Mouse (Mus musculus) lung, embryonic 15.5 days (tissue): ENCODE measurements around the gene Calcrl. TPM values are rescaled to one million over a fixed set of nuclear protein-coding genes. Genes with fewer than 3 reads are reported as not detected.

Source experiments
- ATAC-seq: fragments of 200-750 bp; cut with Nextera tagmentation; 2 replicates; pipeline ENCODE4 v1.8.0; 2017; ENCODE audit warnings: moderate number of reproducible peaks, borderline replicate concordance; ENCODE audit not compliant: low FRiP score, low TSS enrichment; ENCODE audit errors: extremely low read depth
- H3K27ac ChIP-seq: fragments of 300-500 bp; sonication (generic); 2 replicates; pipeline ENCODE4 v1.5.1; 2015; ENCODE audit warnings: moderate library complexity, mild to moderate bottlenecking, inconsistent platforms
- H3K27me3 ChIP-seq: fragments of 300-500 bp; sonication (generic); 2 replicates; pipeline ENCODE4 v1.6.1; 2015; ENCODE audit warnings: inconsistent platforms
- H3K36me3 ChIP-seq: fragments of 300-500 bp; sonication (generic); 2 replicates; pipeline ENCODE4 v1.6.1; 2015; ENCODE audit warnings: inconsistent platforms
- H3K4me1 ChIP-seq: fragments of 300-500 bp; sonication (generic); 2 replicates; pipeline ENCODE4 v1.6.1; 2015; ENCODE audit warnings: inconsistent platforms
- H3K4me2 ChIP-seq: fragments of 300-500 bp; sonication (generic); 2 replicates; pipeline ENCODE4 v1.6.1; 2015; ENCODE audit warnings: inconsistent platforms, mild to moderate bottlenecking, moderate library complexity
- H3K4me3 ChIP-seq: fragments of 300-500 bp; sonication (generic); 2 replicates; pipeline ENCODE4 v1.5.1; 2015; ENCODE audit warnings: mild to moderate bottlenecking, inconsistent platforms
- H3K9ac ChIP-seq: fragments of 300-500 bp; sonication (generic); 2 replicates; pipeline ENCODE4 v1.6.1; 2015; ENCODE audit warnings: inconsistent platforms
- H3K9me3 ChIP-seq: fragments of 300-500 bp; sonication (generic); 2 replicates; pipeline ENCODE4 v1.6.1; 2016; ENCODE audit warnings: inconsistent platforms
- WGBS: fragments of 180-500 bp; shearing (Covaris S2); methylation state at CpG from one replicate; pipeline ENCODE4 v1.1.7; 2015; 5-methylcytosine and 5-hydroxymethylcytosine counted together
- polyA plus RNA-seq: library from polyadenylated mRNA; unstranded; fragments of >200 nt; fragmentation: Nextera tagmentation; extraction: Ambion mirVana; gene quantifications from 2 replicates; pipeline ENCODE4 v1.2.1, GENCODE M21; 2015

Calcrl gene
- polyA plus RNA-seq, 1 experiment from 2014 or later, result 77.1 TPM

- WGBS, result 43% methylated on average over 1 of the region's 1 CpGs
- H3K27ac ChIP-seq, result 0 out of 2 replicates have a peak overlapping the region, but pooled peaks have one; percentile 44
- H3K36me3 ChIP-seq, result no peaks in the 10 kb centered on the region
- H3K4me3 ChIP-seq, result no peak overlapping the region
- peak; percentile 72; the same call in 1 of the 2 replicates for ATAC-seq
- no peak overlapping the region for H3K4me2 ChIP-seq
- H3K9me3 ChIP-seq, result no peaks in the 10 kb centered on the region
- no peaks in the 10 kb centered on the region for H3K27me3 ChIP-seq
- H3K9ac ChIP-seq, result no peak overlapping the region
- no peaks in the 10 kb centered on the region for H3K4me1 ChIP-seq
Observed at GRCm38 (mm10) chr2:84445499-84445898, 20.3 kb upstream of the Calcrl start.

GRCm38 (mm10) chr2:84441940-84442339, 16.7 kb upstream of the Calcrl start:
- Histone ChIP-seq H3K4me1 (no peaks in the 10 kb centered on the region), H3K9me3 (no peaks in the 10 kb centered on the region), H3K27me3 (no peaks in the 10 kb centered on the region), H3K36me3 (no peaks in the 10 kb centered on the region), H3K4me2 (no peak overlapping the region), H3K27ac (no peak overlapping the region), H3K9ac (no peak overlapping the region), H3K4me3 (no peak overlapping the region)
- WGBS, result 54% methylated on average over 5 of the region's 5 CpGs
- ATAC-seq, result no peak

GRCm38 (mm10) chr2:84429724-84430123, 4.5 kb upstream of the Calcrl start:
- Histone ChIP-seq H3K4me2 (no peak overlapping the region), H3K36me3 (no peaks in the 10 kb centered on the region), H3K27ac (no peak overlapping the region), H3K4me3 (no peak overlapping the region), H3K4me1 (no peaks in the 10 kb centered on the region), H3K27me3 (no peaks in the 10 kb centered on the region), H3K9ac (no peak overlapping the region), H3K9me3 (no peaks in the 10 kb centered on the region)
- 28% methylated on average over 11 of the region's 11 CpGs for WGBS
- ATAC-seq, result no peak

GRCm38 (mm10) chr2:84428836-84429235, 3.6 kb upstream of the Calcrl start:
- Histone ChIP-seq H3K9ac (no peak overlapping the region), H3K27me3 (no peaks in the 10 kb centered on the region), H3K9me3 (no peaks in the 10 kb centered on the region), H3K4me3 (no peak overlapping the region), H3K4me2 (no peak overlapping the region), H3K27ac (no peak overlapping the region), H3K36me3 (no peaks in the 10 kb centered on the region), H3K4me1 (peaks cover 4% of the 10 kb centered on the region; the same call in 1 of the 2 replicates)
- 34% methylated on average over 3 of the region's 3 CpGs for WGBS
- no peak for ATAC-seq

- 69% methylated on average over 4 of the region's 4 CpGs for WGBS
- H3K27me3 ChIP-seq, result no peaks in the 10 kb centered on the region
- no peak overlapping the region for H3K9ac ChIP-seq
- no peak overlapping the region for H3K4me2 ChIP-seq
- no peak overlapping the region for H3K4me3 ChIP-seq
- no peaks in the 10 kb centered on the region for H3K9me3 ChIP-seq
- no peak for ATAC-seq
- H3K4me1 ChIP-seq, result peaks cover 4% of the 10 kb centered on the region; the same call in 1 of the 2 replicates
- no peak overlapping the region for H3K27ac ChIP-seq
- no peaks in the 10 kb centered on the region for H3K36me3 ChIP-seq
Observed at GRCm38 (mm10) chr2:84426531-84426930, 1.3 kb upstream of the Calcrl start.

GRCm38 (mm10) chr2:84416501-84416900, 8.7 kb downstream of the Calcrl start:
- Histone ChIP-seq H3K4me2 (no peak overlapping the region), H3K9ac (no peak overlapping the region), H3K4me1 (no peaks in the 10 kb centered on the region), H3K27me3 (no peaks in the 10 kb centered on the region), H3K36me3 (no peaks in the 10 kb centered on the region), H3K4me3 (no peak overlapping the region), H3K9me3 (no peaks in the 10 kb centered on the region), H3K27ac (no peak overlapping the region)
- ATAC-seq, result no peak
- 85% methylated on average over 4 of the region's 4 CpGs for WGBS

- H3K36me3 ChIP-seq, result no peaks in the 10 kb centered on the region
- H3K27me3 ChIP-seq, result no peaks in the 10 kb centered on the region
- H3K4me3 ChIP-seq, result no peak overlapping the region
- no peaks in the 10 kb centered on the region for H3K9me3 ChIP-seq
- H3K9ac ChIP-seq, result no peak overlapping the region
- H3K4me2 ChIP-seq, result no peak overlapping the region
- H3K4me1 ChIP-seq, result no peaks in the 10 kb centered on the region
- ATAC-seq, result no peak
- no peak overlapping the region for H3K27ac ChIP-seq
Observed at GRCm38 (mm10) chr2:84409796-84410592, 15.2 kb downstream of the Calcrl start.

- ATAC-seq, result no peak
- Histone ChIP-seq H3K4me3 (no peak overlapping the region), H3K9me3 (no peaks in the 10 kb centered on the region), H3K27ac (no peak overlapping the region), H3K36me3 (no peaks in the 10 kb centered on the region), H3K27me3 (no peaks in the 10 kb centered on the region), H3K4me1 (no peaks in the 10 kb centered on the region), H3K4me2 (no peak overlapping the region), H3K9ac (no peak overlapping the region)
- WGBS, result 84% methylated on average over 3 of the region's 3 CpGs
Observed at GRCm38 (mm10) chr2:84404834-84405233, 20.4 kb downstream of the Calcrl start.

GRCm38 (mm10) chr2:84402713-84403112, 22.5 kb downstream of the Calcrl start:
- no peak for ATAC-seq
- Histone ChIP-seq H3K27me3 (no peaks in the 10 kb centered on the region), H3K27ac (no peak overlapping the region), H3K36me3 (no peaks in the 10 kb centered on the region), H3K4me3 (no peak overlapping the region), H3K4me2 (no peak overlapping the region), H3K9me3 (no peaks in the 10 kb centered on the region), H3K9ac (no peak overlapping the region), H3K4me1 (no peaks in the 10 kb centered on the region)
- 67% methylated on average over 3 of the region's 3 CpGs for WGBS

GRCm38 (mm10) chr2:84396557-84396956, 28.7 kb downstream of the Calcrl start:
- no peak overlapping the region for H3K9ac ChIP-seq
- no peaks in the 10 kb centered on the region for H3K36me3 ChIP-seq
- ATAC-seq, result no peak
- WGBS, result 83% methylated on average over 4 of the region's 4 CpGs
- H3K4me3 ChIP-seq, result no peak overlapping the region
- H3K4me1 ChIP-seq, result no peaks in the 10 kb centered on the region
- H3K27me3 ChIP-seq, result no peaks in the 10 kb centered on the region
- no peak overlapping the region for H3K4me2 ChIP-seq
- no peaks in the 10 kb centered on the region for H3K9me3 ChIP-seq
- H3K27ac ChIP-seq, result no peak overlapping the region

- Histone ChIP-seq H3K27me3 (no peaks in the 10 kb centered on the region), H3K36me3 (no peaks in the 10 kb centered on the region), H3K4me2 (no peak overlapping the region), H3K4me3 (no peak overlapping the region), H3K9me3 (no peaks in the 10 kb centered on the region), H3K27ac (no peak overlapping the region), H3K9ac (no peak overlapping the region), H3K4me1 (no peaks in the 10 kb centered on the region)
- WGBS, result 83% methylated on average over 4 of the region's 4 CpGs
- no peak for ATAC-seq
Observed at GRCm38 (mm10) chr2:84393236-84393635, 32.0 kb downstream of the Calcrl start.

GRCm38 (mm10) chr2:84389075-84389474, 36.1 kb downstream of the Calcrl start:
- Histone ChIP-seq H3K36me3 (no peaks in the 10 kb centered on the region), H3K27me3 (no peaks in the 10 kb centered on the region), H3K4me1 (peaks cover 6% of the 10 kb centered on the region; the same call in 1 of the 2 replicates), H3K9me3 (no peaks in the 10 kb centered on the region), H3K9ac (no peak overlapping the region), H3K4me3 (no peak overlapping the region), H3K4me2 (no peak overlapping the region), H3K27ac (no peak overlapping the region)
- no peak for ATAC-seq
